Mouse (Mus musculus): ENCODE data around the gene Lrrk1.

Lrrk1 gene

GRCm38 (mm10) chr7:66376560-66376959, 11.6 kb downstream of the Lrrk1 start:
- no peak for DNase-seq

DNA sequence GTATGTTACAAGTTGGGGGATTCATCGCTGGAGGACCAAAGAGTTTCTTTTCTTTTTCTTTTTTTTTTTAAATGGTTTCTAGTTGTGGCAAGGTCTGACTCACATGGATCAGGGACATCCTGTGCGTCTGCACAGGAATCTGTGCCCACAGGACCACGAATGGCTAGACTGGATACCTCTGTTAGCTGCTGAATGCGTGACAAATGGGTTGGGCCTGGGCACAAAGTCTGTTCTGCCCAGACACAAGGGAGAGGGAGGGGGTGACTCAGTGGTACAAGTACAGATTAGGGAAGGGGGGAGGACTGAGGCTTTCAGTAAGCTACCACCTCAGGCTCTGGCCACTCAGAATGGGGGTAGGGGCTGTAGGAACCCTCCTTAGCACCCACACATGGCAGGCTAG, 12.4 kb downstream of the Lrrk1 start:
- DNase-seq: no peak

DNA sequence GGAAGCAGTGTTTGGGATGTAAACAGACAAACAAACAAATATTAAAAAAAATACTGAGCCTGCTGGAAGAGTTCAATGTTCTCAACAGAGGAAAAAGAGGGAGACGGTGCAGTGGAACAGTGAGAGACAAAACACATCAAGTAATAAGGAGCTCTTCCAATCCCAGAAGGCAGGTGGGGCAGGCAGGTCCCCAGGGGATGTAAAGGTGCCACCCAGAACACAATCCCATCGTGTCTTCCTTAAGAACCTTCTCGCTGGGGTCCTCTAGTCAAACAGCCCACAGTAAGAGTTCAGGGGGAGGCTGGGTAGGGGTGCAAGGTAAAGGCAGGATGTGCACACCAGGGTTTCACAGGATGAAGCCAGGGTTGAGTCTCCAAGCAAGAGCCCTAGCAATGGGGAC, 14.8 kb downstream of the Lrrk1 start:
- no peak for DNase-seq

- no peak for DNase-seq
Measured at GRCm38 (mm10) chr7:66370970-66371369, 17.2 kb downstream of the Lrrk1 start.

DNA sequence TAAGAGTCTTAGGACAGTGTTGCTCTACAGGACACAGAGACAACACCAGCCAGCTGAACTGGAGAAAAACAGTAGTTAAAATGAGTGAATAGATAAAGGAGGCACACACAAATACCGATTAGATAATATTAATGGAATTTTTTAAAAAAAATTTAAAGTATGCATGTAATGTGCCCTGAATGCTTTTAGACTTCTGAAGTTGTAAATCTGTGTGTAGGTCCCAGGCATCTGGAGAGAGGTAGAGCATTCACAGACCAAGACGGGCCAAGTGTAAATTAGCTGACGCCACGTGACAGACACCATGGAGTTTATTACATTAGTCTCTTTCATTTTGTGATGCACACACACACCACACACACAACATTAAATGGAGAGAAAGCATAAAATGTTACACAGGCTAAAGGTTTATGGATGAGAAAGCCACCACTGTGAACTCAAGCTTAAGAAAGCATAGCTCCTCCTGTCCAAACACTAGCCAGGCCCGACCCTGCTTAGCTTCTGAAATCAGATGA, 18.2 kb downstream of the Lrrk1 start:
- no peak for DNase-seq

GRCm38 (mm10) chr7:66369071-66369933, 18.8 kb downstream of the Lrrk1 start:
- DNase-seq: no peak

DNA sequence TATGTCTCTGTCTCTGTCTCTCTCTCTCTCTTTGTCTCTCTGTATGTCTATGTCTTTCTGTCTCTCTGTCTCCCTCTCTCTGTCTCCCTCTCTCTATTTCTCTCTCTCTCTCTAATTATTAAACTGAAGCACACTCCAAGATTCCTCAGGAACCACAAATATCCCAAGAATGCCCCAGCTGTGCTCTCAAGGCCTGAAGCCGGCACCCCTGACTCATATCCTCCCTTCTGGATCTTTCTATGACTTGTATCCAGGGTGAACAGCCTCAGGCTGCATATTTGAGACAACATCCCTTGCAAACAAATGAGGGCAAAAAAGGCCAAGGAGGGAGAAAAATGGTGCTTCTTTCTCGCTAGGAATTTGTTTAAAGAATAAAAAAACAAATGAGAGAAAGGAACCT, 22.2 kb downstream of the Lrrk1 start, which contains the start of gene Gm10974:
Gene Gm10974, plus strand, starts transcription at position 2 of the 400 bp plus-strand sequence.
- DNase-seq: no peak

DNA sequence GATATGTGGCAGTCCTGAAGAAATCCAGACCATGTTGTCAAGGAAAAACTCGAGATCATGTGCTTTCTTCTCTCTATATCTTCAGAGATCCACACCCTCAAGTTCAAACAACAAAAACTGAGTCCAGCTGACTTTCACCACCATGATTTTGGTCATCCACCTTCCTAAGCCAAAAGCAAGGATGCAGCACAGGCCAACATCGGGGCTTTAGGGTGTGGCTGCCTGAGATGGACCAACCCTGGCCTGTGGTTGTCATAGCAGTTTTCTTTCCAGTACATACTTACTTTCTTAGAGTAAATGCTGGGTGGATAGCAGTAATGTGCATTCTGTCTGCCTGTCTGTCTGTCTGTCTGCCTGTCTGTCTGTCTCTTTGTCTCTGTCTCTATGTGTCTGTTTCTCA, 22.7 kb downstream of the Lrrk1 start:
- no peak for DNase-seq

- no peak for DNase-seq
Measured at GRCm38 (mm10) chr7:66364491-66364890, 23.7 kb downstream of the Lrrk1 start.

DNA sequence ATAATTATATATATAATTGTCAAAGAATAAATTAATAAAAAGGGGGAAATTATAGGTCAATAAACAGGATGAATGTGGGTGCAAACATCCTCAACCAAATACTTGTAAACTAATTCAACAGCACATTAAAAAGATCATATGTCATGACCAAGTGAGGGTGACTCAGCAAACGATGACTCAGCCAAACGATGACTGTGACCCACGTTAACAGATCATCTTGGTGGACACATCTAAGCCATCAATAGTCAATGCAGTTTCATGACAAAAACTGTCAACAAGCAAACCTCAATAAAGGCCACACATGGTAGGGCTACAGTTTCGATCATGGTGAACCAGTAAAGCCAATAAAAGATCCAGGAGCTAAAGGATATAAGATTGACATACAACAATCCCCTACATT, 29.1 kb downstream of the Lrrk1 start:
- no peak for DNase-seq

DNA sequence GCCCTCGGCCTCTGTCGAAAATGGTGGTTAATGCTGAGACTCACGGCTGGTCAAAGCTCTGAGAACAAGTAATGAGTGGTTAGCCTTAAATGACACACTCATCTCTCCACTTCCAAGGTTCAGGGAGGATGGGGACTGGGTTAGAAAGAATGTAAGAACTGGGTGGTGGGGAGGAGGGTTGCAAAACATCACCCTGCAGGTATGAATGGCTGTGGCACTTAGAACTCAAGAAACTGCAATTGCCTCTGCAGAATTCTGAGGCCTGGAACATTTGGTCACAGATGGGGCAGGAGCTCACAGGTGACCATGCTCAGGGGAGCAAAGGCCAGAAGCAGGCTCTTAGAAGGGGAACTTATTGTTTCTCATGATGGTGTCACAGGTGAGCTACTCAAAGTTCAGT, 29.7 kb downstream of the Lrrk1 start:
- no peak for DNase-seq

GRCm38 (mm10) chr7:66355791-66356522, 32.2 kb downstream of the Lrrk1 start:
- no peak for DNase-seq

GRCm38 (mm10) chr7:66354911-66355310, 33.2 kb downstream of the Lrrk1 start:
- DNase-seq: no peak

- no peak for DNase-seq
Measured at GRCm38 (mm10) chr7:66351074-66351473, 37.1 kb downstream of the Lrrk1 start.

DNA sequence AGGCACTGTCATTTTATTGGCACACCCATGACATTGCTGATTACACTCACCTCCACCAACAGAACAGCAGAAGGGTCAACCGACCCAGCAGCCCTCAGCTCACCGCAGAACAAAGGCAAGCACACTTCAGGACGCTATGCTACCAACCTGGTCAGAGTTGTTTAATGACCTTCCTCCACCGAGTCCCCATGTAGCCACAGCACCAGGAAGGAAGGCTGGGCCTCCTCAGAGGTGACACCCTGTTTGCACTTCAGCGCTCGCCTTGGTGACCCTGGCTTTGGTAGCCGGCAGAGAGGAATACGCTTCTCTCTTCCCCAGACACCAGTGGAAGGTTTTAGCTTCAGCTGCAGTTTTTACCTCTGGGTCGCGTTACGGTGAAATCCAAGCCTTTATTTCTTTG, 38.5 kb downstream of the Lrrk1 start:
- no peak for DNase-seq

GRCm38 (mm10) chr7:66348588-66348987, 39.6 kb downstream of the Lrrk1 start:
- DNase-seq: no peak

GRCm38 (mm10) chr7:66346959-66347663, 41.0 kb downstream of the Lrrk1 start:
- no peak for DNase-seq

- DNase-seq: no peak
Measured at GRCm38 (mm10) chr7:66343307-66343706, 44.8 kb downstream of the Lrrk1 start.

DNA sequence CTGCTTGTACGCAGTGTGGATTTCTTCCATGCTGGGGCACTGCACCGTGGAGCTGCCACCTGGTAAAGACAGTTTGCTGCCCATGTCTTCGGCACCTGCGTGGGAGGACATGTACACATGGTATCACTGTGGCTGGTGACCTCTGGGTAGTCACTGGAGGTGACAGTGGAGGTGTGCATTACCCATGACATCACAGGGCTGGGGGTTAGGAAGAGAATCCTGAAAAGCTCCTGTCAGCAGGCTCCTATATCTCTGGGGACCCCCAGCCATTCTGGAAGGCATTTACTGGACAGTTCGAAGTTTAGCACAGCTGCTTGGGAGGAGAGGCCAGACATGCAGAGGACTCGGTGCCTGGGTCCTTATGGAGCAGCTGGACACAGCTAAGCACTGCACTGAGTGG, 45.3 kb downstream of the Lrrk1 start:
- no peak for DNase-seq

GRCm38 (mm10) chr7:66342323-66342722, 45.8 kb downstream of the Lrrk1 start:
- DNase-seq: peak in 1 of 2 experiments; percentile 16

DNA sequence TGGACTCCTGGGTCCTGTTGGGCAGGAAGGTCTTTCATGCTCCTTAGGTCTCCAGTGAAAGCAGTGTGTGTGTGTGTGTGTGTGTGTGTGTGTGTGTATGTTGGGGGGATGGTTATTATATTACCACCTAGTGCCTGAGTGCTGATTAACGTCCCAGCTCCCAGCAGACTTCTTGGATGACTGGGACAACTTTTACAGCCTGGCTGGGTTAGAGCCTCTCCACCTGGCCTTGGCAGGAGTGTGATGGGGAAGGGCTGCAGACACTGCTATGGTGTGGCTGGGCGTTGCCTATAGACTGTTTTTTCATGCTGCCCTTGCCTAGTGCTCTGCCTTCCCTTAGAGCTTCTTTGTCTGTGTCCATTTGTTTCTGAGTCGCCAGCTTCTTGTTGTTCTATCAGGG, 48.1 kb downstream of the Lrrk1 start:
- DNase-seq: no peak

- DNase-seq: no peak
Measured at GRCm38 (mm10) chr7:66339625-66340024, 48.5 kb downstream of the Lrrk1 start.

GRCm38 (mm10) chr7:66336955-66337354, 51.2 kb downstream of the Lrrk1 start:
- no peak for DNase-seq
